Mouse (Mus musculus) megakaryocyte, embryonic 14.5 days (primary cell): ENCODE data around the gene Il34.

Experiments
- FLI1 ChIP-seq: IDR thresholded peaks from 2 replicates; pipeline ENCODE4 v1.6.1; 2012; ENCODE audit warnings: low read length, inconsistent platforms, mixed read lengths
- GATA1 ChIP-seq: IDR thresholded peaks from 3 replicates; pipeline ENCODE4 v1.6.1; 2012; ENCODE audit warnings: mixed read lengths, low read length, inconsistent platforms, borderline replicate concordance

- TF ChIP-seq FLI1 (no peak), GATA1 (no peak)
Observed at GRCm38 (mm10) chr8:110811116-110811515, 5.4 kb upstream of the Il34 start.
